Mouse (Mus musculus) CD4-positive helper T cell, adult 2 months (primary cell): ENCODE measurements around the gene Nqo1.

Source experiments
- DNase-seq: peaks from one replicate; pipeline ENCODE4 v3.0.0-alpha.2; 2012; ENCODE audit warnings: low read depth, missing footprints, low spot score

The Nqo1 gene

GRCm38 (mm10) chr8:107405935-107406334 is 2.9 kb upstream of the Nqo1 start:
- DNase-seq, result no peak

- no peak for DNase-seq
Measured at GRCm38 (mm10) chr8:107404057-107404456, 1.1 kb upstream of the Nqo1 start.

GRCm38 (mm10) chr8:107401866-107402265 is 1.1 kb downstream of the Nqo1 start:
- DNase-seq, result no peak

GRCm38 (mm10) chr8:107399495-107399894 is 3.5 kb downstream of the Nqo1 start:
- DNase-seq, result no peak

GRCm38 (mm10) chr8:107397665-107398064 is 5.3 kb downstream of the Nqo1 start:
- no peak for DNase-seq

GRCm38 (mm10) chr8:107396106-107396670 is 6.8 kb downstream of the Nqo1 start:
- DNase-seq, result no peak

- DNase-seq, result no peak
Measured at GRCm38 (mm10) chr8:107395397-107395796, 7.6 kb downstream of the Nqo1 start.

GRCm38 (mm10) chr8:107391136-107391516 is 11.9 kb downstream of the Nqo1 start:
- no peak for DNase-seq

- DNase-seq, result no peak
Measured at GRCm38 (mm10) chr8:107390476-107391135, 12.4 kb downstream of the Nqo1 start.

GRCm38 (mm10) chr8:107389557-107389956 is 13.4 kb downstream of the Nqo1 start:
- no peak for DNase-seq

- DNase-seq, result peak; percentile 36
Measured at GRCm38 (mm10) chr8:107387861-107388260, 15.1 kb downstream of the Nqo1 start.

- DNase-seq, result peak; percentile 43
Measured at GRCm38 (mm10) chr8:107386642-107387041, 16.4 kb downstream of the Nqo1 start.

GRCm38 (mm10) chr8:107386171-107386570 is 16.8 kb downstream of the Nqo1 start:
- no peak for DNase-seq

- DNase-seq, result no peak
Measured at GRCm38 (mm10) chr8:107385063-107385462, 17.9 kb downstream of the Nqo1 start.

GRCm38 (mm10) chr8:107384651-107385050 is 18.4 kb downstream of the Nqo1 start:
- no peak for DNase-seq

- no peak for DNase-seq
Measured at GRCm38 (mm10) chr8:107382898-107383297, 20.1 kb downstream of the Nqo1 start.

- DNase-seq, result no peak
Measured at GRCm38 (mm10) chr8:107381666-107382065, 21.3 kb downstream of the Nqo1 start.

- no peak for DNase-seq
Measured at GRCm38 (mm10) chr8:107380734-107381133, 22.3 kb downstream of the Nqo1 start.

GRCm38 (mm10) chr8:107377346-107377745 is 25.7 kb downstream of the Nqo1 start:
- DNase-seq, result no peak

- no peak for DNase-seq
Measured at GRCm38 (mm10) chr8:107370311-107370710, 32.7 kb downstream of the Nqo1 start.
